Mouse (Mus musculus) liver (tissue): ENCODE measurements around the gene Olfr1394.
A peak's percentile ranks its signal among the peaks of the same experiment; 100 is the strongest.
"Not testable (repeated sequence)": the region's sequence is repeated elsewhere in the genome, so short reads cannot be mapped to it uniquely, and the experiment has no call there.

Experiments
- DNase-seq: peaks from one replicate; pipeline ENCODE4 v3.0.0-alpha.2; 2020; ENCODE audit warnings: mixed read lengths

Gene Olfr1394

GRCm38 (mm10) chr11:49191083-49191482 is 36.9 kb downstream of the Olfr1394 start:
- DNase-seq: no peak

DNA sequence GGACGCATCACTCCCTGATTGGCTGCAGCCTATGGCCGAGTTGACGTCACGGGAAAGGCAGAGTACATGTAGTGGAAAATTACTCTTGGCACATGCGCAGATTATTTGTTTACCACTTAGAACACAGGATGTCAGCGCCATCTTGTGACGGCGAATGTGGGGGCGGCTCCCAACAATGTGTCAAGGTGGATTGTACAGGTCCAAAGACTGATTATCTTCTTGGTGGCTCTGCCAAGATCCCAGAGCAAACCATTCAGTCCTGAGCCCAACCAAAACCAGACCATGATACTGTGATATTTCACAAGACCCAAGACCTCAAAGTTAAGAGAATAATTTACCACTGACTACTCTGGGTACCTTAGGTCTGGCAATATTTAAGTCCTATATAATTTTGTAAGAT is 40.6 kb downstream of the Olfr1394 start:
- not testable (repeated sequence) for DNase-seq

DNA sequence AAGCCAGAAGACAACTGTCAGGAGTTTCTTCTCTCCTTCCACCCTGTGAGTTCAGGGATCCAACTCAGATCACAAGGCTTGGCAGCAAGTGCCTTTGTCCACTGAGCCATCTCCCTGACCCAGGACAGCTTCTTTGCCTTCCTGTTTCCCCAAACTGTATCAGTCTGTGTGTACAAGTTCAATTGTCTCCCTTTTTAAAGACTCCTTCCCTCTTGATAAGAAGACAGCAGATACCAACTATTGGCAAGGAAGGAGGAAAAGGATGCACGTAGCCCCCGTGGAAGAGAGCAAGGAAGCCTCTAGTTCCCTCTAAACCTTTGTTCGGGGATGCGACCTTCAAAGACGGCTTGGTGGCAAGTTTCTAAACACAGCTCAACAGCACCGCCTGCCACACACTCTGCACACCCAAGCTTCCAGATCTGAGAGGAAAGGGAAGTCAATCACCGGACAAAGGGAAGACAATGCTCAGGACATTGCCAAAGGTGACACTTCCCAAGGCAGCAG is 41.7 kb downstream of the Olfr1394 start:
- DNase-seq: peak; percentile 9

GRCm38 (mm10) chr11:49200666-49201065 is 46.5 kb downstream of the Olfr1394 start:
- no peak for DNase-seq

DNA sequence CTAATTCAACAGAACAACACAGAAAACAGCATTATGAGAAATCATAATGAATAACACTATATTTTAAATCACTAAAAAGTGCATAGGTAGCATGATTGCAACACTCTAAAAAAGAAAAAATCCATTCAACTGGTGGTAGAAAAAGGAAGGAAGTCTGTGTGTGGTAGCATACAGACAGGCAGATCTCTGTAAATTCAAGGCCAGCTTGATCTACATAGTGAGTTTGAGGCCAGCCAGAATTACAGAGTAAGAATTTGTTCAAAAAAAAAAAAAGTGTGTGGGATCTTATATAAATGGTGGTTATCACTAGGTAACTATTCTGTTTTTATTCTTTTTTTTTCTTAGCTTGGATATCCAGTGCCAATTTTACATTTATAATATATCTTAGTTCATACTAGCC is 47.0 kb downstream of the Olfr1394 start:
- DNase-seq: no peak

GRCm38 (mm10) chr11:49202071-49202470 is 47.9 kb downstream of the Olfr1394 start:
- DNase-seq: no peak

GRCm38 (mm10) chr11:49202523-49203061 is 48.4 kb downstream of the Olfr1394 start:
- peak; percentile 60 for DNase-seq

DNA sequence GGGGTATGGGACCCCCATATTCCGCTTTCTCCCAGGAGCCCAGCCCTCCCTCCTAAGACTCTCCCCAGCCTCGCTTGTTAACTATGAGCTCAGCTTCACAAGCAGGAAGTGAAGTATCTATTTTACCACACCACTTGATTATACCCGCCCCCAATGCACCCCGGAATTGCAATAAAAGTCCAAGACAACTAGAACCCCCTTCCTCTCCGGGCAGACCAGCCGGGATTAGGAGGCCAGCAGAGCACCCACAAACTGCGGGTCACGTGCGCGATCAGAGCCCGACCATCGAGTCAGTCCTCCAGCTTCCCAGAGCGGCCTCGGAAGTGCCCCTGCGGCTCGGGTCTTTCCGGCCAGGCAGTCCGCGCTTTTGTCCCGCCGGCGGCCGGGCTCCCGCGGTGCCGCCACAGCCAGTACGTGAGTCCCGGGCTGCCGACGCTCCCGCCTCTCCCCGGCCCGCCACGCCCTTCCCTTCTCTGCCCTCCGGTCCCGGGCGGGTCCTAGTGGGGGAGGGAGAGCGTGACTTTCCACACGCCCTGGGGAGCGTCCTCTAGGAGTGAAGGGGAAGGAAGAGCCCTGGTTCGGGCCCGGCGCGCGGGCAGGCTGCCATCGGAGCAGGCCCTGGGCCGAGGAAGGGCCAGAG is 49.1 kb downstream of the Olfr1394 start, which contains the start of gene Zfp62:
TSS of gene Zfp62 (plus strand) at position 164 of the 640 bp plus-strand sequence.
- peak; percentile 93 for DNase-seq

DNA sequence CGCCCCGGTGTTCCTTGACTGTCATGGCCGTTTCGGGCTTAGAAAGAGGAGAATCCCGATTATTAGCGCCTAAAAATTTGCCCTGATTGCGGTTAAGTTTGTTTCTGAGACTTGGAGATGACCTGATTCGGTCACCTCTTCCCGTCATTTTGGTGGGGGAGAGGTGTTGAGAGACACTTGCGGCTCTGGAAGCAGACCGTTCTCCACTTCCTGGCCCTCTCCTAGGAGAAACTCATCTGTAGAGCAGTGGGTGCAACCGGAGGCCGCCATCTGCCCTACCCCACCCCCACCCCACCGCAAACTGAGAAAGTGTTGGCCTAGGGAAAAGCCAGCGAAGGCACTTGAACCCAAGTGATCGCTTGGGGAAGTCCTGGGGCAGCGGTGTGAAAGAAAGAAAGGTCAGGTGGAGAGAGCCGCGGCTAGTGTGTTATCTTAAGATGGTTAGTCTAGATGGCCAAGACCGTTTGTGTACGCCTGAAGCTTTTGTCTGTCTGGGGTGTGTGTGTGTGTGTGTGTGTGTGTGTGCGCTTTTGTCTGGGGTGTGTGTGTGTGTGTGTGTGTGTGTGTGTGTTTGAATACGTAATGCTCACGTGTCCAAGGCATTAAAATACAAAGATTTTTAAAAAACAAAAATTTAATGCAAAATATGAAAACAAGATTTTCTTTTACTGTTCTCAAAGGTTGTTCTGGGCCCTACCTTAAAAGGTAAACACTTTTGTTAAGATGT is 49.8 kb downstream of the Olfr1394 start:
- DNase-seq: peak; percentile 72

- no peak for DNase-seq
These were observed 51.0 kb downstream of the Olfr1394 start for GRCm38 (mm10) chr11:49205080-49205590.

DNA sequence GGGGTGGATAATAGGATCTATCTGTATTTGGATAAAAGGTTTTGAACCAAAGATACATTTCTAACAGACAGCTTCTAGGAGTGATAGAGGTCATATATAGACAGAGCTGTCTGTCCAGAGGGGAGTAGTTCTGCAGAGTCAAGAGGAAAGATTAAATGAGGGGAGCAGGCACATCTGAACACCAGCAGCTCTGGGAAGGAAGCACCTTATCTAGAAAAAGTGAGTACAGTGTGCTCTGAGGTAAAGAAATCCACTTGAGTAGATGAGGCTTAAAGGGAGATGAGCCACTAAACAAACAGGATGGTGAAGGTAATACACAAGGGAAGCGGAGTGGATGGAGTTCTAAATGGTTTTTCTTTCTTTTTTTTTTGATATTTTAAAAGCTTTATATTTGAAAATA is 53.3 kb downstream of the Olfr1394 start:
- DNase-seq: no peak
